Mouse (Mus musculus) embryonic facial prominence, embryonic 11.5 days (tissue): ENCODE results near the gene Chst8. TPM values are rescaled to one million over a fixed set of nuclear protein-coding genes. Genes with fewer than 3 reads are reported as not detected.

ENCODE experiments used
- ATAC-seq: fragments of 200-750 bp; cut with Nextera tagmentation; replicated peaks from 2 replicates; pipeline ENCODE4 v1.8.0; 2017; ENCODE audit warnings: low read depth; ENCODE audit not compliant: insufficient number of reproducible peaks, low FRiP score, low TSS enrichment
- DNase-seq: peaks from one replicate; pipeline ENCODE4 v3.0.0-alpha.2; 2015; ENCODE audit warnings: low spot score
- H3K27ac ChIP-seq: fragments of 300-500 bp; sonication (generic); replicated peaks from 2 replicates; pipeline ENCODE4 v1.5.1; 2014; ENCODE audit warnings: mild to moderate bottlenecking, low read depth, low read length, control low read depth
- H3K27me3 ChIP-seq: fragments of 300-500 bp; sonication (generic); 2 replicates; pipeline ENCODE4 v1.6.1; 2014; ENCODE audit warnings: mild to moderate bottlenecking, low read length, moderate library complexity, mixed read lengths; ENCODE audit not compliant: control insufficient read depth, insufficient read depth
- H3K36me3 ChIP-seq: fragments of 300-500 bp; sonication (generic); replicated peaks from 2 replicates; pipeline ENCODE4 v1.6.1; 2014; ENCODE audit warnings: low read depth, mild to moderate bottlenecking, low read length, moderate library complexity, mixed read lengths; ENCODE audit not compliant: control insufficient read depth, insufficient read depth
- H3K4me1 ChIP-seq: fragments of 300-500 bp; sonication (generic); 2 replicates; pipeline ENCODE4 v1.6.1; 2014; ENCODE audit warnings: low read length, mixed read lengths; ENCODE audit not compliant: control insufficient read depth, insufficient read depth
- H3K4me2 ChIP-seq: fragments of 300-500 bp; sonication (generic); 2 replicates; pipeline ENCODE4 v1.6.1; 2014; ENCODE audit warnings: low read depth, mild to moderate bottlenecking, control low read depth, low read length, moderate library complexity
- H3K4me3 ChIP-seq: fragments of 300-500 bp; sonication (generic); 2 replicates; pipeline ENCODE4 v1.5.1; 2014; ENCODE audit warnings: low read depth, low read length, control low read depth
- H3K9ac ChIP-seq: fragments of 300-500 bp; sonication (generic); replicated peaks from 2 replicates; pipeline ENCODE4 v1.6.1; 2014; ENCODE audit warnings: mild to moderate bottlenecking, control low read depth, low read length
- H3K9me3 ChIP-seq: fragments of 300-500 bp; sonication (generic); replicated peaks from 2 replicates; pipeline ENCODE4 v1.6.1; 2016; ENCODE audit warnings: mild to moderate bottlenecking, low read length, inconsistent platforms, mixed read lengths; ENCODE audit not compliant: control insufficient read depth
- WGBS: fragments of 180-500 bp; shearing (Covaris S2); extraction: QIAGEN DNeasy Blood & Tissue Kit; methylation state at CpG from one replicate; pipeline ENCODE4 v1.1.7; 2014; 5-methylcytosine and 5-hydroxymethylcytosine counted together
- polyA plus RNA-seq: library from polyadenylated mRNA; unstranded; fragments of >200 nt; fragmentation: Nextera tagmentation; extraction: Ambion mirVana; gene quantifications from 2 replicates; pipeline ENCODE4 v1.2.1, GENCODE M21; 2014

Gene Chst8
- polyA plus RNA-seq, 1 experiment from 2014 or later = 7.6 TPM

- Histone ChIP-seq H3K4me1 (no peaks in the 10 kb centered on the region; the same call in 1 of the 2 replicates), H3K27ac (peak overlapping the region; percentile 100), H3K36me3 (peaks cover 5% of the 10 kb centered on the region), H3K4me3 (peak overlapping the region; percentile 87), H3K9me3 (no peaks in the 10 kb centered on the region), H3K27me3 (no peaks in the 10 kb centered on the region), H3K9ac (peak overlapping the region; percentile 98), H3K4me2 (peak overlapping the region; percentile 83)
- WGBS = under 1% methylated on average over 48 of the region's 64 CpGs
- DNase-seq (peak; percentile 75), ATAC-seq (peak; percentile 49)
These were observed 158.6 kb downstream of the Chst8 start for GRCm38 (mm10) chr7:34653731-34654440.

- Histone ChIP-seq H3K27ac (peak overlapping the region; percentile 100), H3K27me3 (no peaks in the 10 kb centered on the region), H3K4me3 (peak overlapping the region; percentile 87), H3K9ac (peak overlapping the region; percentile 98), H3K9me3 (no peaks in the 10 kb centered on the region), H3K36me3 (peaks cover 13% of the 10 kb centered on the region), H3K4me2 (peak overlapping the region; percentile 83), H3K4me1 (no peaks in the 10 kb centered on the region; the same call in 1 of the 2 replicates)
- peak; percentile 65 for DNase-seq
- ATAC-seq = no peak
- under 1% methylated on average over 48 of the region's 48 CpGs for WGBS
These were observed 159.6 kb downstream of the Chst8 start for GRCm38 (mm10) chr7:34652751-34653502.

GRCm38 (mm10) chr7:34651381-34651780, 161.1 kb downstream of the Chst8 start:
- H3K27ac ChIP-seq = peak overlapping the region; percentile 15
- H3K4me1 ChIP-seq = no peaks in the 10 kb centered on the region; the same call in 1 of the 2 replicates
- no peaks in the 10 kb centered on the region for H3K27me3 ChIP-seq
- H3K4me2 ChIP-seq = peak overlapping the region; percentile 83
- H3K4me3 ChIP-seq = peak overlapping the region; percentile 87
- peak overlapping the region; percentile 98; the same call in 1 of the 2 replicates for H3K9ac ChIP-seq
- no peak for ATAC-seq
- WGBS = 24% methylated on average over 2 of the region's 2 CpGs
- no peaks in the 10 kb centered on the region for H3K9me3 ChIP-seq
- H3K36me3 ChIP-seq = peaks cover 20% of the 10 kb centered on the region
- DNase-seq = peak; percentile 71

GRCm38 (mm10) chr7:34647052-34647451, 165.5 kb downstream of the Chst8 start:
- 88% methylated on average over 9 of the region's 9 CpGs for WGBS
- Histone ChIP-seq H3K4me3 (no peak overlapping the region), H3K27me3 (no peaks in the 10 kb centered on the region), H3K9me3 (no peaks in the 10 kb centered on the region), H3K36me3 (peaks cover 30% of the 10 kb centered on the region), H3K4me2 (no peak overlapping the region), H3K4me1 (no peaks in the 10 kb centered on the region; the same call in 1 of the 2 replicates), H3K27ac (no peak overlapping the region), H3K9ac (no peak overlapping the region)
- ATAC-seq (no peak), DNase-seq (no peak)

GRCm38 (mm10) chr7:34646144-34646795, 166.2 kb downstream of the Chst8 start:
- no peak overlapping the region for H3K4me2 ChIP-seq
- H3K27ac ChIP-seq = no peak overlapping the region; the same call in 1 of the 2 replicates
- no peaks in the 10 kb centered on the region for H3K27me3 ChIP-seq
- no peak overlapping the region for H3K4me3 ChIP-seq
- H3K36me3 ChIP-seq = peaks cover 33% of the 10 kb centered on the region
- H3K9ac ChIP-seq = no peak overlapping the region
- H3K9me3 ChIP-seq = no peaks in the 10 kb centered on the region
- H3K4me1 ChIP-seq = no peaks in the 10 kb centered on the region
- WGBS = 86% methylated on average over 12 of the region's 12 CpGs
- DNase-seq (no peak), ATAC-seq (no peak)

GRCm38 (mm10) chr7:34645623-34646022, 166.9 kb downstream of the Chst8 start:
- WGBS = 92% methylated on average over 2 of the region's 2 CpGs
- no peak for ATAC-seq
- peaks cover 33% of the 10 kb centered on the region for H3K36me3 ChIP-seq

GRCm38 (mm10) chr7:34644591-34644990, 167.9 kb downstream of the Chst8 start:
- DNase-seq = no peak
- Histone ChIP-seq H3K4me3 (no peak overlapping the region), H3K27ac (no peak overlapping the region), H3K4me2 (no peak overlapping the region), H3K36me3 (peaks cover 32% of the 10 kb centered on the region), H3K27me3 (no peaks in the 10 kb centered on the region), H3K9me3 (no peaks in the 10 kb centered on the region), H3K4me1 (no peaks in the 10 kb centered on the region), H3K9ac (no peak overlapping the region)
- 87% methylated on average over 18 of the region's 18 CpGs for WGBS
- no peak for ATAC-seq

More at GRCm38 (mm10) chr7:34645623-34646022, 166.9 kb downstream of the Chst8 start:
- H3K4me2 ChIP-seq = no peak overlapping the region
- no peaks in the 10 kb centered on the region for H3K27me3 ChIP-seq
- no peak overlapping the region for H3K27ac ChIP-seq
- no peak overlapping the region for H3K4me3 ChIP-seq
- no peak overlapping the region for H3K9ac ChIP-seq
- H3K4me1 ChIP-seq = no peaks in the 10 kb centered on the region
- no peak for DNase-seq
- no peaks in the 10 kb centered on the region for H3K9me3 ChIP-seq
